Mouse (Mus musculus): ENCODE measurements at regions not wholly inside any gene's neighbourhood (a gene's known extent, or its start where the extent isn't known, plus 50 kb on each side); places are given as distances from the start of the nearest gene placed in this dataset.
"Not testable (repeated sequence)": the region's sequence is repeated elsewhere in the genome, so short reads cannot be mapped to it uniquely, and the experiment has no call there.

- H3K4me2 ChIP-seq (ENCODE audit: low read length) = no peak overlapping the region
- TF ChIP-seq CTCF (IDR thresholded peaks at IDR 0.05; ENCODE audit: low read depth) = no peak
- H3K4me1 ChIP-seq (replicated peaks; ENCODE audit: insufficient read depth, low read length) = no peaks in the 10 kb centered on the region
- H3K9ac ChIP-seq (ENCODE audit: low read depth, low read length) = no peak overlapping the region
- 80% methylated on average over 4 of the region's 4 CpGs for WGBS
- no peaks in the 10 kb centered on the region for H3K27me3 ChIP-seq (ENCODE audit: insufficient read depth, low read length)
- H3K27ac ChIP-seq = no peak overlapping the region
- ATAC-seq (replicated peaks; ENCODE audit: low FRiP score, low read depth) (no peak), DNase-seq (ENCODE audit: low spot score) (no peak)
- no peaks in the 10 kb centered on the region for H3K36me3 ChIP-seq (ENCODE audit: insufficient read depth, low read length)
- no peak overlapping the region for H3K4me3 ChIP-seq (replicated peaks; ENCODE audit: low read depth, low read length)
- no peaks in the 10 kb centered on the region for H3K9me3 ChIP-seq (replicated peaks; ENCODE audit: low read length)
Observed at GRCm38 (mm10) chr5:100280215-100280614, 120.6 kb upstream of the Tmem150c start.

- no peaks in the 10 kb centered on the region for H3K9me3 ChIP-seq (replicated peaks; ENCODE audit: low read length)
- H3K36me3 ChIP-seq (ENCODE audit: insufficient read depth, low read length) = no peaks in the 10 kb centered on the region
- TF ChIP-seq CTCF (IDR thresholded peaks at IDR 0.05; ENCODE audit: low read depth) = no peak
- DNase-seq (ENCODE audit: low spot score) (no peak), ATAC-seq (replicated peaks; ENCODE audit: low FRiP score, low read depth) (no peak)
- H3K4me2 ChIP-seq (ENCODE audit: low read length) = no peak overlapping the region
- H3K27me3 ChIP-seq (ENCODE audit: insufficient read depth, low read length) = no peaks in the 10 kb centered on the region
- no peak overlapping the region for H3K27ac ChIP-seq
- no peaks in the 10 kb centered on the region for H3K4me1 ChIP-seq (replicated peaks; ENCODE audit: insufficient read depth, low read length)
- WGBS = 69% methylated on average over 8 of the region's 8 CpGs
- H3K9ac ChIP-seq (ENCODE audit: low read depth, low read length) = no peak overlapping the region
- no peak overlapping the region for H3K4me3 ChIP-seq (replicated peaks; ENCODE audit: low read depth, low read length)
Observed at GRCm38 (mm10) chr5:100279474-100279873, 119.9 kb upstream of the Tmem150c start.

- Histone ChIP-seq H3K4me2 (ENCODE audit: low read length) (no peak overlapping the region), H3K4me3 (replicated peaks; ENCODE audit: low read depth, low read length) (no peak overlapping the region), H3K9me3 (replicated peaks; ENCODE audit: low read length) (no peaks in the 10 kb centered on the region), H3K27ac (no peak overlapping the region), H3K27me3 (ENCODE audit: insufficient read depth, low read length) (no peaks in the 10 kb centered on the region), H3K9ac (ENCODE audit: low read depth, low read length) (no peak overlapping the region), H3K36me3 (ENCODE audit: insufficient read depth, low read length) (no peaks in the 10 kb centered on the region), H3K4me1 (replicated peaks; ENCODE audit: insufficient read depth, low read length) (no peaks in the 10 kb centered on the region)
- DNase-seq (ENCODE audit: low spot score) = no peak
- no peak for ATAC-seq (replicated peaks; ENCODE audit: low FRiP score, low read depth)
- TF ChIP-seq CTCF (IDR thresholded peaks at IDR 0.05; ENCODE audit: low read depth) = no peak
- WGBS = 70% methylated on average over 4 of the region's 4 CpGs
Observed at GRCm38 (mm10) chr5:100274674-100275073, 115.1 kb upstream of the Tmem150c start.

GRCm38 (mm10) chr5:100271975-100272374 is 112.4 kb upstream of the Tmem150c start:
- not testable (repeated sequence) for H3K4me3 ChIP-seq (replicated peaks; ENCODE audit: low read depth, low read length); ATAC-seq (replicated peaks; ENCODE audit: low FRiP score, low read depth); H3K4me1 ChIP-seq (replicated peaks; ENCODE audit: insufficient read depth, low read length); H3K27ac ChIP-seq; H3K36me3 ChIP-seq (ENCODE audit: insufficient read depth, low read length); H3K9me3 ChIP-seq (replicated peaks; ENCODE audit: low read length); H3K27me3 ChIP-seq (ENCODE audit: insufficient read depth, low read length); DNase-seq (ENCODE audit: low spot score); H3K4me2 ChIP-seq (ENCODE audit: low read length); H3K9ac ChIP-seq (ENCODE audit: low read depth, low read length)
- 82% methylated on average over 9 of the region's 9 CpGs for WGBS

GRCm38 (mm10) chr5:100270841-100271686 is 111.5 kb upstream of the Tmem150c start:
- no peak for DNase-seq (ENCODE audit: low spot score)
- no peak for TF ChIP-seq CTCF (IDR thresholded peaks at IDR 0.05; ENCODE audit: low read depth)
- H3K9ac ChIP-seq (ENCODE audit: low read depth, low read length) = no peak overlapping the region
- H3K27ac ChIP-seq = no peak overlapping the region
- ATAC-seq (replicated peaks; ENCODE audit: low FRiP score, low read depth) = no peak
- H3K4me3 ChIP-seq (replicated peaks; ENCODE audit: low read depth, low read length) = no peak overlapping the region
- H3K36me3 ChIP-seq (ENCODE audit: insufficient read depth, low read length) = no peaks in the 10 kb centered on the region
- no peaks in the 10 kb centered on the region for H3K27me3 ChIP-seq (ENCODE audit: insufficient read depth, low read length)
- 56% methylated on average over 12 of the region's 12 CpGs for WGBS
- H3K4me1 ChIP-seq (replicated peaks; ENCODE audit: insufficient read depth, low read length) = no peaks in the 10 kb centered on the region
- no peak overlapping the region for H3K4me2 ChIP-seq (ENCODE audit: low read length)
- H3K9me3 ChIP-seq (replicated peaks; ENCODE audit: low read length) = no peaks in the 10 kb centered on the region

- Histone ChIP-seq H3K4me1 (replicated peaks; ENCODE audit: insufficient read depth, low read length) (no peaks in the 10 kb centered on the region), H3K27ac (no peak overlapping the region), H3K9me3 (replicated peaks; ENCODE audit: low read length) (no peaks in the 10 kb centered on the region), H3K9ac (ENCODE audit: low read depth, low read length) (no peak overlapping the region), H3K36me3 (ENCODE audit: insufficient read depth, low read length) (no peaks in the 10 kb centered on the region), H3K4me3 (replicated peaks; ENCODE audit: low read depth, low read length) (no peak overlapping the region), H3K27me3 (ENCODE audit: insufficient read depth, low read length) (no peaks in the 10 kb centered on the region), H3K4me2 (ENCODE audit: low read length) (no peak overlapping the region)
- ATAC-seq (replicated peaks; ENCODE audit: low FRiP score, low read depth) = 0 out of 2 replicates have a peak, but pooled peaks have one; percentile 40
- 54% methylated on average over 8 of the region's 8 CpGs for WGBS
- TF ChIP-seq CTCF (IDR thresholded peaks at IDR 0.05; ENCODE audit: low read depth) = no peak
- no peak for DNase-seq (ENCODE audit: low spot score)
Observed at GRCm38 (mm10) chr5:100268111-100268878, 108.7 kb upstream of the Tmem150c start.
